Mouse (Mus musculus) embryonic facial prominence, embryonic 15.5 days (tissue): ENCODE results near the gene Rgs16. TPM values are rescaled to one million over a fixed set of nuclear protein-coding genes. Genes with fewer than 3 reads are reported as not detected.

Experiments
- ATAC-seq: fragments of 200-750 bp; cut with Nextera tagmentation; 2 replicates; pipeline ENCODE4 v1.8.0; 2017; ENCODE audit warnings: low read depth, moderate TSS enrichment; ENCODE audit not compliant: insufficient number of reproducible peaks, low FRiP score, low TSS enrichment
- H3K27ac ChIP-seq: fragments of 300-500 bp; sonication (generic); replicated peaks from 2 replicates; pipeline ENCODE4 v1.5.1; 2015; ENCODE audit warnings: mild to moderate bottlenecking, inconsistent platforms
- H3K27me3 ChIP-seq: fragments of 300-500 bp; sonication (generic); 2 replicates; pipeline ENCODE4 v1.6.1; 2015; ENCODE audit warnings: inconsistent platforms
- H3K36me3 ChIP-seq: fragments of 300-500 bp; sonication (generic); 2 replicates; pipeline ENCODE4 v1.6.1; 2015; ENCODE audit warnings: mild to moderate bottlenecking, inconsistent platforms
- H3K4me1 ChIP-seq: fragments of 300-500 bp; sonication (generic); 2 replicates; pipeline ENCODE4 v1.6.1; 2015; ENCODE audit warnings: inconsistent platforms
- H3K4me2 ChIP-seq: fragments of 300-500 bp; sonication (generic); replicated peaks from 2 replicates; pipeline ENCODE4 v1.6.1; 2015; ENCODE audit warnings: mild to moderate bottlenecking, inconsistent platforms
- H3K4me3 ChIP-seq: fragments of 300-500 bp; sonication (generic); replicated peaks from 2 replicates; pipeline ENCODE4 v1.5.1; 2015; ENCODE audit warnings: mild to moderate bottlenecking, inconsistent platforms
- H3K9ac ChIP-seq: fragments of 300-500 bp; sonication (generic); 2 replicates; pipeline ENCODE4 v1.6.1; 2015; ENCODE audit warnings: inconsistent platforms
- H3K9me3 ChIP-seq: fragments of 300-500 bp; sonication (generic); replicated peaks from 2 replicates; pipeline ENCODE4 v1.6.1; 2016; ENCODE audit warnings: inconsistent platforms
- WGBS: fragments of 180-500 bp; shearing (Covaris S2); methylation state at CpG from one replicate; pipeline ENCODE4 v1.1.7; 2015; 5-methylcytosine and 5-hydroxymethylcytosine counted together
- polyA plus RNA-seq: library from polyadenylated mRNA; unstranded; fragments of >200 nt; fragmentation: Nextera tagmentation; extraction: Ambion mirVana; gene quantifications from 2 replicates; pipeline ENCODE4 v1.2.1, GENCODE M21; 2015

The Rgs16 gene
- polyA plus RNA-seq, 1 experiment from 2014 or later, result 18.5 TPM

DNA sequence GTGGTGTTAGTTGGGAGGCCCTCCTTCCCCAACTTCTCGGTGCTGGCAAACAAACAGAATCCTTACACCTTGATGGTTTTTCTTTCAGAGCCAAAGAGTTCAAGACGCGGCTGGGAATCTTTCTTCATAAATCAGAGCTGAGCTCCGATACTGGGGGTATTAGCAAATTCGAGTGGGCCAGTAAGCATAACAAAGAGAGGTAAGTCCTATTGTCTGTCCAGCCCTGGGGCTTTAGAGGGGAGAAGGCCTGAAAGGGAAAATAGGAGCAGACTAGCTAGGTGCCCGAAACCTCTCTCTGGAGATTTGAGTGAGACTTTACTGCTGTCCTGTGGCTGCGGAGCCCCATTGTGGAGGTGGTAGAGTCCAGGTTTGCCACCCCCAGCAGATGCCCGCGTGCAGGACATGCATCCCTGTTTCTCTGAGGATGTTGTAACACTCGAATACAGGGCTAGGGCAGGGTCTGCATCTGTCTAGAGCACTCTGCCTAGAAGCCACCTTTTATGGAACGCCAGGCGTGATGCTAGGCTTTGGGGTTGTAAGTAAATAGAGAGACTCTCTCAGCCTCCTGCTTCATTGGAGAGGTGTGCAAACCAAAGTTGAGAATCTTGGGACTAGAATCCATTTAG lies 739 bp downstream of the Rgs16 start:
- Histone ChIP-seq H3K27ac (no peak overlapping the region), H3K4me3 (peak overlapping the region; percentile 46), H3K4me1 (peaks cover 44% of the 10 kb centered on the region), H3K36me3 (no peaks in the 10 kb centered on the region), H3K9me3 (no peaks in the 10 kb centered on the region), H3K4me2 (peak overlapping the region; percentile 78), H3K27me3 (peaks cover 24% of the 10 kb centered on the region), H3K9ac (peak overlapping the region; percentile 37; the same call in 1 of the 2 replicates)
- 37% methylated on average over 12 of the region's 12 CpGs for WGBS
- no peak for ATAC-seq

DNA sequence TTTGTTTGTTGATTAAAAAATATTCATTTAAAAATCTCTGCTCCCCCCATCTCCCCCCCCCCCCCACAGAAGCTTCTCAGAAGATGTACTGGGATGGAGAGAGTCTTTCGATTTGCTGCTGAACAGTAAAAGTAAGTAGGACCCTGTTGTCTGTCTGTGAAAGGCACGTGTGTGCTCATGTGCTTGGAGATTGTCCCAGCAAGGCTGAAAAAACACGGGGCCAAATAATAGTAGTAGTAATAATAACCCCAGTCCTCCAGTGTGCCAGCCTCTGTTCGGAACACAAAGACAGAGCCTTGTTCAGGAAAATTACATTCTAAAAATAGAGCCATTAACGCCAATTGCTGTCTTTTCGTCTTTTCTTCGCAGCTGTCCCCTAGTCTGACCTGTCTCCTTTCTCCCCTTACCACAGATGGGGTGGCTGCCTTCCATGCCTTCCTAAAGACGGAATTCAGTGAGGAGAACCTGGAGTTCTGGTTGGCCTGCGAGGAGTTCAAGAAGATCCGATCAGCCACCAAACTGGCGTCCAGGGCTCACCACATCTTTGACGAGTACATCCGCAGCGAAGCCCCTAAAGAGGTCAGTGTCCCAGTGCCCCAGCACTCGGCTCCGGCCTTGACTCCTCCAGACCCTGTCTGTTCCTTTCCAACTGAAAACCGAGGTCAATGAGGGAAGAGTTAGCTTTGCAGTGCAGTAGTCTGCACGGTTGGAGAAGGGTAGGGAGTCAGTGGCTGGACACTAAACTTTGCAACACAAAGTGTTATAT lies 1.6 kb downstream of the Rgs16 start:
- H3K4me3 ChIP-seq, result peak overlapping the region; percentile 46
- H3K9me3 ChIP-seq, result no peaks in the 10 kb centered on the region
- no peak for ATAC-seq
- H3K36me3 ChIP-seq, result no peaks in the 10 kb centered on the region
- H3K4me2 ChIP-seq, result peak overlapping the region; percentile 29
- H3K9ac ChIP-seq, result no peak overlapping the region
- 53% methylated on average over 18 of the region's 18 CpGs for WGBS
- H3K27ac ChIP-seq, result no peak overlapping the region
- H3K27me3 ChIP-seq, result peaks cover 24% of the 10 kb centered on the region
- H3K4me1 ChIP-seq, result peaks cover 42% of the 10 kb centered on the region

DNA sequence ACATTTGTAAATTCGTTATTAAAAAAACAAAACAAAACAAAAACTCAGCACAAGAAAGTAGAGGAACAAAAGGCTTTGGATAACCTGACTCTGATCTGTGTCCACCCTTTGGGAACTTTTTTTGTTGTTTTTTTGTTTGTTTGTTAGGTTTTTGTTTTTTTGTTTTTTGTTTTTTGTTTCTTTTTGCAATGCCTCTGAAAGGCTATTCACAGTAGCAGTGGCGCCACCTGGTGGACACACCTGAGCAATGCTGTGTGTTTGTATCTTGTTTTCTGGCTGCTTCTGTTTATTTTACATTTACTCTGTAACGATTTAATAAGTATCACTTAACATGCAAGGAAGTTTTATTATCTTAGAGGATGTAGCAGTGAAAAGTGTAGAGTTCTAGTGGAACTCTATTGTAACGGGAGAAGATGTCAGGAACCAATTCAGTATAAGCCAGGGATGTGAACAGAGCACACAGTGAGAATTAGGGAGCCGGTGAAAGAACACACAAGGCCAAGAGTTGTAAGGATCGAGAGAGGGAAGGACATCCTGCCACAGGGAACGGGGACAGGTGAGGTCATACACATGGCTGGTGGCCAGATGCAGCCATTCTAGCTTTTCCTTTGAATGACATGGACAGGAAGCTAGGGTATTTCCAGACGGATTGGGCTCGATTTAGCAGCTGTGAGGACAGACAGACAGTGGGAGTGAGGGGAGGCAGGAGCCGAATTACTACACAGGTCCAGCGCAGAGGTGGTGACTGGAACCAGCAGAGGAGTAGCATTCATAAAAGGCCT lies 2.4 kb downstream of the Rgs16 start:
- Histone ChIP-seq H3K27me3 (peaks cover 24% of the 10 kb centered on the region), H3K36me3 (no peaks in the 10 kb centered on the region), H3K9ac (no peak overlapping the region), H3K4me3 (peak overlapping the region; percentile 46), H3K4me2 (peak overlapping the region; percentile 29; the same call in 1 of the 2 replicates), H3K9me3 (no peaks in the 10 kb centered on the region), H3K27ac (no peak overlapping the region), H3K4me1 (peaks cover 36% of the 10 kb centered on the region)
- WGBS, result 47% methylated on average over 11 of the region's 11 CpGs
- ATAC-seq, result no peak

DNA sequence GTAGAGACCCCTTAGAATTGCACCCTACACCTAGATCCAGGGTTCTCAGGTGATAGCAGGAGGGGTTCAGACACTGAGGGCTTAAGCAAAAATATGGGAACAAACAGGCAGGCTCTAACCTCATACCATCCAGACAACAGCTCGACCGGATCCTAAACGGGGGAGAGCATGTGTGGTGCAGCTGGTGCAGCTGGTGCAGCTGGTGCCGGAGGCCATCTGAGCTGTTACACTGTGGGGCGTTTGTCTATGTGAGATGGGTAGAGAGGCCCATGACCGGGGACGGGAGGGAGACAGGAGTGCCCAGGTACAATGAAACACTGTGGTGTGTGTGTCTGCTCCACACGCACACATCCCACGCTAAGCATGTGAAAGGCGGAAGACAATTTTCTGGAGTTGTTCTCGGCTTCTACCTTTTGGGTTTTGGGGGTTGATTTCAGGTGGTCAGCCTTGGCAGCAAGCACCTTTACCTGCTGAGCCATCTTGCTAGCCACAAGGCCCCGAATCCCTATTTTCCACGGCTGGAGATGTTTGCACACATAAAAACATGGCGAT lies 6.0 kb downstream of the Rgs16 start:
- Histone ChIP-seq H3K4me1 (peaks cover 15% of the 10 kb centered on the region), H3K27ac (no peak overlapping the region), H3K27me3 (peaks cover 5% of the 10 kb centered on the region), H3K9ac (no peak overlapping the region), H3K4me2 (no peak overlapping the region), H3K9me3 (no peaks in the 10 kb centered on the region), H3K4me3 (no peak overlapping the region), H3K36me3 (no peaks in the 10 kb centered on the region)
- no peak for ATAC-seq
- WGBS, result 67% methylated on average over 14 of the region's 14 CpGs

DNA sequence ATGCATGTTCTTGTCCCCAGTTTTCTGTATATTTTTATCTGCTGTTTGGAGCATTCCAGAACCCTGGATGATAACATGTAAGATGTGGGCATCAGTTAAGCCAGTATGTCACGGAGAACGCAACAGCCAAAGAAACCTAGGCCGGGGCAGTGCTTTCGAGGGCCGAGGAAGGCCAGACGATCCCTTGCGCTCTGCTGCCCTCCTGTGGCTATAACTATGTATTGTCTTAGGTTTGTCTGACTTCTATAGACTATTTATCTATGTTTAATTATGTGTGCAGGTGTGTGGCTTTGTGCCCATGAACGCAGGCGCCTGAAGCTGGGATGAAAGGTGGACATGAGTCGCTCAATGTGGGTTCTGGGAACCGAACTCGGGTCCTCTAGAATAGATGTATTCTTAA lies 6.6 kb downstream of the Rgs16 start:
- no peaks in the 10 kb centered on the region for H3K9me3 ChIP-seq
- no peak overlapping the region for H3K27ac ChIP-seq
- peaks cover 3% of the 10 kb centered on the region; the same call in 1 of the 2 replicates for H3K27me3 ChIP-seq
- 2% methylated on average over 12 of the region's 12 CpGs for WGBS
- no peaks in the 10 kb centered on the region for H3K36me3 ChIP-seq
- H3K4me2 ChIP-seq, result no peak overlapping the region
- peaks cover 17% of the 10 kb centered on the region for H3K4me1 ChIP-seq
- ATAC-seq, result no peak
- no peak overlapping the region for H3K9ac ChIP-seq
- no peak overlapping the region for H3K4me3 ChIP-seq

DNA sequence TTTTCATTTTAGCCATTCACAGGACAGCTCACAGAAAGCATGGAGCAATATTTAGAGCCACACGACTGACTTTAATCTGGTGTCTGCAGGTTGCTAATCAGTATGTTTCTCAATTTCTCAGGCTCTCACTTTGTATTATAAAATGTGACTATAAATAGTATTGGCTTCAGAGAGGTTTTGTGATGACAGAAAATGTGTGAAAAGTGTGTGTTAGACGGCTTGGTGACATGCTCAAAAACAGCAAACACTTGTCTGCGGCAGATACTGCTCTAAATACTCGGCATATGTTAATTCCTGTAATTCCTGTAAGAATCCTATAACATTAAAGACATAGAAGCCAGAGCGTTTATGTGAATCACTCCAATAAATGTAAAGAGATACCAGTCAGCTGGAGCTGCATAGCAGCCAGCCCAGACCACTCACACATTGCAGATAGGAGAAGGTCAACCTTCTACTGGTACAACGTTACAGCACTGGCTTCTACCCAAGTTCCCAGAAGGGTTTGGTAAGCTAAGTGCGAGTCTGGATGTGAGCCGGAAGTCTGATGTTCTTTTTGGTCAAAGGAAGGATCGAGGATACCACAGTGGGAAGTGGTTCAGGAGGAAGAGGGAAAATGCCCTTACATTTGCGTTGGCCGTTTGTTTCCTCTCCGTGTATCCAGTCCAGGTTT lies 7.8 kb downstream of the Rgs16 start:
- no peak for ATAC-seq

DNA sequence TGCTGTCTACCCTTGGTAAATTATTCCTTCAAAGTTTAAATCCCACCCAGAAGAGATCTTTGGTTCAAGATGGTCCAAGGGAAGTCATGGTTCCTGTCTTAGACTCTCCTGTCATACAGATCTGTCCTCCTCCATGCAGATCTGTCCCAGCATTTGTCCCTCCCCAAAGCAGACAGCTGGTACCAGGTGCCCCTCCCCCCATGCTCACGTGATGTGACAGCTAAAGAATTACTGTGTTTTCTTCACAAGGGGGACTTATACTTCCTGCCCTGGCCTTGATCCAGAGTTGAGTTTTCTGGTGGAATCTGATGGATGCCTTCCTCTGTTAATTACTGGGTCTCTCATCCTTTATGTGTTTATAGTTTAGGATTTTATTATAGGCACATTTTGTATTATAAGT lies 8.4 kb downstream of the Rgs16 start:
- H3K4me3 ChIP-seq, result no peak overlapping the region
- no peaks in the 10 kb centered on the region for H3K36me3 ChIP-seq
- peaks cover 25% of the 10 kb centered on the region for H3K4me1 ChIP-seq
- no peak overlapping the region for H3K9ac ChIP-seq
- WGBS, result 7% methylated on average over 1 of the region's 1 CpGs
- H3K9me3 ChIP-seq, result no peaks in the 10 kb centered on the region
- ATAC-seq, result no peak
- H3K4me2 ChIP-seq, result peak overlapping the region; percentile 52; the same call in 1 of the 2 replicates
- no peaks in the 10 kb centered on the region for H3K27me3 ChIP-seq
- H3K27ac ChIP-seq, result no peak overlapping the region

More for the DNA sequence above, 7.8 kb downstream of the Rgs16 start:
- Histone ChIP-seq H3K4me3 (no peak overlapping the region), H3K27me3 (no peaks in the 10 kb centered on the region; the same call in 1 of the 2 replicates), H3K9me3 (no peaks in the 10 kb centered on the region), H3K4me1 (peaks cover 25% of the 10 kb centered on the region), H3K4me2 (no peak overlapping the region), H3K27ac (no peak overlapping the region), H3K9ac (no peak overlapping the region), H3K36me3 (no peaks in the 10 kb centered on the region)
- 64% methylated on average over 12 of the region's 12 CpGs for WGBS

DNA sequence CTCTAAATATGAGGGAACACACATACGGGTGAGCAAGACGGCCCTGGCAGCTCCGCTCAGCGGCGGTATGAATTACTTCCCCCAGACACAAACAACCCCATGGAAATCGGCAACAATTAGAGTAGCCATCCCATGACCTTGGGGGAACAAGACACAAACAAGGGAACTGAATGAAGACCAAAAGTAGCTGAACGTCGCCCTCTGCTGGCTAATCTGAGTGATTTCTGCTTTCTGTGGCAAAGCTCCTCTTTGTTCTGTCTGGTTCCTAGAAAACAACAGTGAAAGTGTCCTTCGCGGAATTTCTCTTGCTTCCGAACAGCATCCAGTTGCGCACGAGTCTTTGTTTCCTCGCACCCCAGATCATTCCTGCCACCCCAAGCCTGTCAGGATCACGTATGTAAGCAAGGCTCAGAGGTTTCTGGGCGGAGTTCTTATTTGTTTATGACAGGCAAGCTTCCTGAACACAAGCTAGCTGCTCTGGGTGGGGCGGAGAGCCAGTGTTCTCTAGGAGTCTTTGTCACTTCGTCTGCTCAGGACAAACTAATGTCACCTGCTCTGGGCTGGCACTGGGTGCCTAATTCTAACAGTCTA lies 9.2 kb downstream of the Rgs16 start, which contains the start of gene Rnasel:
Gene Rnasel (plus strand): TSS at position 216 of the 591 bp plus-strand sequence.
- 0 out of 2 replicates have a peak, but pooled peaks have one; percentile 45 for ATAC-seq
- peaks cover 25% of the 10 kb centered on the region for H3K4me1 ChIP-seq
- H3K9me3 ChIP-seq, result no peaks in the 10 kb centered on the region
- peak within 1 kb of the TSS; percentile 49 for H3K4me3 ChIP-seq
- no peaks in the 10 kb centered on the region for H3K27me3 ChIP-seq
- 2% methylated on average over 18 of the region's 18 CpGs for WGBS
- H3K27ac ChIP-seq, result peak within 1 kb of the TSS; percentile 44
- no peaks in the 10 kb centered on the region for H3K36me3 ChIP-seq
- peak within 1 kb of the TSS; percentile 46 for H3K9ac ChIP-seq
- H3K4me2 ChIP-seq, result peak within 1 kb of the TSS; percentile 52

DNA sequence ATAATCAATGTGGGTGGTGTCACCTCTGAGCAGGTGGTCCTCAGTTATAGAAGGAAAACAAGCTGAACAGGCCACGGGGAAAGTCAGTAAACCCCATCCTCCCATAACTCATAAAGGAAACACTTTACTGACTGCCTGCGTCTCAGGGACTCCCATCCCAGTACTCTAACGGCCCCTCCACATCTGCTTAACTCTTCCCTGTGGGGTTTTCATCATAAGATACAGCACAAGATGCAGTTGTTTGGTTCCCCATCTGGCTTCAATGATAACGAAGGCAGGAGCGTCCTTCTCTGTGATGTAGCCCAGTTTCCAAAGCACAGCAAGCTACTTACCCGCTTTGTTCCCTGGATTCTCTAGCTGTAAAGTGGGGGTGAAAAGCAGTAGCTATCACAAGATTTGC lies 9.9 kb downstream of the Rgs16 start:
- H3K27ac ChIP-seq, result no peak overlapping the region
- WGBS, result 47% methylated on average over 6 of the region's 6 CpGs

DNA sequence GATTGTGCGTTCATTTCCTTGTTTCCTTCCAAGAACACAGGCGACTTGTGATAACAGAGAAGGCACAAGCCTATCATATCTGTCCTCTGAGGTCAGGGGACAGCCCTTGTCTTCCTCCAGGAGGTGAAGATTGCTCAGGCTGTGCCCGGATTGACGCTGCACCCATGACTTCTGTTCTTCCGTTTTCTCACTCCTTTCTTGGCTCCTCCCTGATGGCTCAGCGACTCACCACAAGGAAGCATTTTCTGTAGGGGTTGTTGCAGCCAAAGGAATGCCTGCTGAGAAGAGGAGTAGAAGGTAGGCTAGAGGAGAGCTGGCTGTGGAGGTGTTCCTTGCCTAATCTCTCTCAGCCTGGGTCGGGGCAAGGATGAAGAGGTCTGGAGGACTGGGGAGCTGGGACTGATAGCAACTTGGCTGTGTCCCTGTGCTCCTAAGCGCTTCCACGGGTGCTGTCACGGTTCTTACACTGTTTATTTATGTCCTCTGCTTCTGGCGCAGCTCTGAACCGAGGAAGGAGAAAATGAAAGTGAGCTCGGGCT lies 11.7 kb downstream of the Rgs16 start:
- no peak for ATAC-seq
- Histone ChIP-seq H3K27ac (no peak overlapping the region; the same call in 1 of the 2 replicates), H3K36me3 (no peaks in the 10 kb centered on the region), H3K27me3 (no peaks in the 10 kb centered on the region), H3K9me3 (no peaks in the 10 kb centered on the region), H3K4me2 (peak overlapping the region; percentile 46), H3K9ac (no peak overlapping the region), H3K4me3 (peak overlapping the region; percentile 36), H3K4me1 (peaks cover 18% of the 10 kb centered on the region)
- 34% methylated on average over 13 of the region's 13 CpGs for WGBS

More for the DNA sequence above, 9.9 kb downstream of the Rgs16 start:
- peak overlapping the region; percentile 49 for H3K4me3 ChIP-seq
- H3K4me1 ChIP-seq, result peaks cover 25% of the 10 kb centered on the region
- H3K27me3 ChIP-seq, result no peaks in the 10 kb centered on the region
- H3K9me3 ChIP-seq, result no peaks in the 10 kb centered on the region
- no peak for ATAC-seq
- peak overlapping the region; percentile 52 for H3K4me2 ChIP-seq
- H3K36me3 ChIP-seq, result no peaks in the 10 kb centered on the region
- H3K9ac ChIP-seq, result no peak overlapping the region
